In the genomic region with DNA sequence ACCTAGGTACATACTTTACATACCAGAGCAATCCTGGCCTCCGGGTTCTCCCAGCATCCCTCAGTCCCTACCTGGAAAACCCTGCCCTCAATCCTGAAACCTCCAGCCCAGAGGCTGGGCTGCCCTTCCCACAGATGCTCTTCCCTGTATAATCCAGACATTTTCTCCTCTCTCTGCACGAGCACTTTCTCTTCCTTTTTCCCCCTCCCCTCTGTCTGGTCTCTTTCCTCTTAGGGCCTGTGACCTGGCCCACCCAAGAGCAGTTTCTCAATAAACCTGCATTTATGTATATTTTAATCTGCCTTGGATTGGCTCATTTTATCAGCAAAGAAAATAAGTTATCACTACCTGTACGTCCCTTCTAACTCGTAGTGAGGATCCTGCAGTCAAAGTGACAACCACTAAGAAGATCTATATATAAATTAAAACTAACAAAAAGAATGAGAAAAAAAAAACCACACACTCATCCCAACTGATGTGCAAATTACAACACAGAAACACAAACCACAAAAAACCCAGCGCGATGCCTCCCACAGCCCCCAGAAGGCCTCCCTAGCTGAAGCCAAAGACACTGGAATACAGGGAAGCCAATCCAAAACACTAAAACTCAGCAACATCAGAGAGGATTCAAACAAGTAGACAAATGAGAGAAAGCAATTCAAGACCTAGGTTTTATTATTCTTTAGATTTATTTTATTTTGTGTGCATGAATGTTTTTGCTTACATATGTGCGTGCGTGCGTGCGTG, we compare ENCODE assay signal across 15 mouse cellular contexts. TPM values are rescaled to one million over a fixed set of nuclear protein-coding genes. Genes with fewer than 3 reads are reported as not detected.
"Had no signal": no experiment of that assay in that cellular context is flagged by ENCODE, and none has a peak within 500 bp of the region (broad histone marks: within the 10 kb centered on the region; RNA-seq: fewer than 3 reads in every experiment).

No protein-coding gene starts in this region.

- H3K4me3 ChIP-seq: limb, embryonic 13.5 days; midbrain, embryonic 13.5 days; myocyte; neural tube, embryonic 15.5 days had no signal

- H3K9ac ChIP-seq: limb, embryonic 13.5 days; liver, embryonic 14.5 days; midbrain, embryonic 13.5 days; neural tube, embryonic 15.5 days had no signal

- H3K27me3 ChIP-seq: limb, embryonic 13.5 days; midbrain, embryonic 13.5 days; neural tube, embryonic 15.5 days had no signal

- ATAC-seq: intestine, embryonic 16.5 days; midbrain, embryonic 13.5 days had no signal

- H3K4me2 ChIP-seq: limb, embryonic 13.5 days; midbrain, embryonic 13.5 days; neural tube, embryonic 15.5 days had no signal

- H3K4me1 ChIP-seq: limb, embryonic 13.5 days; midbrain, embryonic 13.5 days; neural tube, embryonic 15.5 days had no signal

- H3K27ac ChIP-seq: limb, embryonic 13.5 days; liver, embryonic 14.5 days; midbrain, embryonic 13.5 days; neural tube, embryonic 15.5 days; stomach, postnatal 0 days had no signal

- DNase-seq: kidney, adult 2 months; kidney, postnatal 10 days; left cerebral cortex, postnatal 4 days; lung, adult 18-20 months; lung, postnatal 4 days; thymus, adult 18-20 months; thymus, postnatal 25 days had no signal

- H3K9me3 ChIP-seq: limb, embryonic 13.5 days; midbrain, embryonic 13.5 days; neural tube, embryonic 15.5 days had no signal

- H3K36me3 ChIP-seq: limb, embryonic 13.5 days; midbrain, embryonic 13.5 days; neural tube, embryonic 15.5 days had no signal

RNA-seq across cellular contexts. Expression of gene Bfsp1, which starts 28.5 kb away (rescaled TPM):
- total RNA-seq: megakaryocyte-erythroid progenitor cell, adult 5-6 weeks had no signal
